Mouse (Mus musculus) layer of hippocampus, adult 11-12 months (tissue): ENCODE measurements at regions not wholly inside any gene's neighbourhood (a gene's known extent, or its start where the extent isn't known, plus 50 kb on each side); places are given as distances from the start of the nearest gene placed in this dataset.

Experiments used
- DNase-seq: peaks from one replicate; pipeline ENCODE4 v3.0.0; 2022; ENCODE audit warnings: low spot score

GRCm38 (mm10) chr17:84890871-84891599 lies 65.5 kb upstream of the Ppm1b start:
- DNase-seq: no peak

GRCm38 (mm10) chr17:84893273-84894033 lies 63.1 kb upstream of the Ppm1b start:
- no peak for DNase-seq

GRCm38 (mm10) chr17:84895526-84895925 lies 61.0 kb upstream of the Ppm1b start:
- no peak for DNase-seq

GRCm38 (mm10) chr17:84896572-84896971 lies 60.0 kb upstream of the Ppm1b start:
- no peak for DNase-seq

- no peak for DNase-seq
These were observed 58.1 kb upstream of the Ppm1b start for GRCm38 (mm10) chr17:84898407-84898806.

GRCm38 (mm10) chr17:84903625-84904337 lies 52.8 kb upstream of the Ppm1b start:
- DNase-seq: no peak
